Mouse (Mus musculus): ENCODE results near the gene Msh5.
"Not testable (repeated sequence)": the region's sequence is repeated elsewhere in the genome, so short reads cannot be mapped to it uniquely, and the experiment has no call there.

Gene Msh5

DNA sequence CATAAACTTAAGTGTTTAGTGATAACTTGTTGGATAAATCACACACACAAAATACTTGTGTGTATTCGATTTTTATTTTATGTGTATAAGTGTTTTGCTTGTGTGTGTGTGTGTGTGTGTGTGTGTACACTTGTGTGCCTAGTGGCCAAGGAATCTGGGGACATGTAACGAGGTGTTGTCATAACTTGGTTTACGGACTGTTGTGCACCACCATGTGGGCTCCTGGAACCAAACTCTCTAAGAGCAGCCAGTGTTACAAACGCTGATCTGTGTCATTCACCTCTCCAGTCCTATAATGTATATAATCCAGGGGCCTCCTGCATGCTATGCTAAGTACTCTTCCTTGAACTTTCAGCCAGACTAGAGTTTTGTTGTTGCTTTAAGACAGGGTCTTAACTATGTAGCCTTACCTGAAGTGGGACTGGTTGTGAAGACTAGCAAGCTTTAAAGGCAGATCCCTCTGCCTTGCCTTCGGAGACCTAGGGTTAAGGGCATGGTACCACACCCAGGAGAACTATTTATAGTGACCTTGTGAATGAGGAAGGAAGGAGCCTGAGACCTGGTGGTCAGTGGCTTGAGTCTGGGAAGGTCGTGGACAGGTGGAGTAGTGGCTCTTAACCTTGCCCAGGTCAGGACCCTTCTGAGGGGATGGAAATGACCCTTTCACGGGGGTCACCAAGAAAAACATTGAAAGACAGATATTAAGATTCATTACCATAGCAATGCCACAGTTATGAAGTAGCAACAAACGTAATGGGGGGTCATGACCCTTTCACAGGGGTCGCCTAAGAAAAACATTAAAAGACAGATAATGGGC is 43.3 kb downstream of the Msh5 start:
- DNase-seq (ENCODE audit: low spot score in 2 of 2): no peak

GRCm38 (mm10) chr17:35002153-35002865 is 44.2 kb downstream of the Msh5 start:
- no peak for DNase-seq (ENCODE audit: low spot score in 2 of 2)

- peak; percentile 62 to 66 for DNase-seq (ENCODE audit: low spot score in 2 of 2)
Measured at GRCm38 (mm10) chr17:35001452-35002152, 44.9 kb downstream of the Msh5 start.

DNA sequence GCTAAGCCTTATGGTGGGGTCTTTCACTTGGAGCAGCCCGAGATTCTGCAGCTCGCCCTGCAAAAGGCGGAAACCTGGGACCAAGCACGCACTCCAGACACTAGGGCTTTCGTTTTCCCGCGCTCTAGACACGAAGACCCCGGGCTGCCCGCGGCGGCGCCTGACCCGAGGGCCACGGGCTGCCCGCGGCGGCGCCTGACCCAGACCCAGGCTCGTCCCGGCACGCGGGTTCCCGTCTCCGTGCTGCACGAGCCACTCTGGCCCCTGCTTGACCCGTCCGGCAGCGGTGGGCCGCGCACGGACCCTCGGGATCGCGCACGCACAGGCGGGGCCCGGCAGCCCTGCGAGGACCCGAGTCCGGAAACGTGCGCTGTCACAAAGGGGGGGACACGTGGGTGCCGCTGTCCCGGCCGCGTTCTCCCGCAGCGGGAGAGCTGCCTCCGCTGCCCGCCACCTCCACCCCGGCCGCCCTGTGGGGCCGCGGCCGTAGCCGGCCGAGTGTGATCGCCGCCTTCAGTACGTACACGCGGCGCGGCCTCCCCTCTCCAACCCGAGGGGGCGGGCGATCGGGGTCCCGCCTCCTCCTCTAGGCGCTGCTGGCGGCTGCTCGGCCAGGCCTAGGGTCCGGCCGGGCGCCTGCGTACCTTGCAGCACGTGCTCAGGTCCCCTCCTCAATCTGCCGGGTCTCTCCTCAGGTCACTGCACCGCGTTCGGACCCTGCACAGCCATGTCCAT is 45.7 kb downstream of the Msh5 start, which contains the start of gene Vars:
Vars (plus strand) TSS at position 271 of the 735 bp plus-strand sequence.
- peak; percentile 78 to 80 for DNase-seq (ENCODE audit: low spot score in 2 of 2)

DNA sequence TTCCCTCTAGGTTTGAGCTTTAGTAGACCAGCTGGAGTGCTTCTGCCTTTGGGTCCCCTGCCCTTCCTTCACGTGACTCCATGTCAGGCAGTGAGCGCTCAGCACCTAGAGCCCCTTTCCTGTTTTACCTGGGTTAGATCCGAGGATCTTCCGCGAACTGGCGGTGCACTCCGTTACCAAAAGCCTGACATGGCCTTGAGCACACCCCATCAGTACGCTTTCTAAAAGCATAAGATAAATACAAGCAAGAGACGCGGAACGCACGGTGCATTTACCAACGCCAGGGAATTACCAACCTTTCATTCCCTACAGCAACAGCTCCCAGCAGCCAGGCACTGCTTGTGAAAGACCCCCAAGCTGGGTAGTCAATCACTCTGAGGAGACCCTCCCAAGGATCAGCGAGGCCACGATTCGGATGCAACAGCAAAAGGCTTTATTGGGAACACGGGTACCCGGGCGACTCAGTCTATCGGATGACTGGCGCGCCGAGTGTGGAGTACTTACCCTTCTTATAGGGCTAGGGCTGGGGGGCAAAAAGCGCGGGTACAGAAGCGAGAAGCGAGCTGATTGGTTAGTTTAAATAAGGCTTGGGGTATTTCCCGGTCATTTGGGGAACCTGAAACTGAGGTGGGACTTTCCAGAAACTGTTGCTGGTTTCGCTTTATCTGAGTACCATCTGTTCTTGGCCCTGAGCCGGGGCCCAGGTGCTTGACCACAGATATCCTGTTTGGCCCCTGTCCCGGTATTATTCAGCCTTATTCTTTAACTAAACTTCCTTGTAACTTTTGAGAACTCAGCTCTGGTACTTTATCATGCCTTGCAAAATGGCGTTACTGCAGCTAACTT is 46.5 kb downstream of the Msh5 start:
- DNase-seq (ENCODE audit: low spot score in 2 of 2): peak; percentile 73 to 78

DNA sequence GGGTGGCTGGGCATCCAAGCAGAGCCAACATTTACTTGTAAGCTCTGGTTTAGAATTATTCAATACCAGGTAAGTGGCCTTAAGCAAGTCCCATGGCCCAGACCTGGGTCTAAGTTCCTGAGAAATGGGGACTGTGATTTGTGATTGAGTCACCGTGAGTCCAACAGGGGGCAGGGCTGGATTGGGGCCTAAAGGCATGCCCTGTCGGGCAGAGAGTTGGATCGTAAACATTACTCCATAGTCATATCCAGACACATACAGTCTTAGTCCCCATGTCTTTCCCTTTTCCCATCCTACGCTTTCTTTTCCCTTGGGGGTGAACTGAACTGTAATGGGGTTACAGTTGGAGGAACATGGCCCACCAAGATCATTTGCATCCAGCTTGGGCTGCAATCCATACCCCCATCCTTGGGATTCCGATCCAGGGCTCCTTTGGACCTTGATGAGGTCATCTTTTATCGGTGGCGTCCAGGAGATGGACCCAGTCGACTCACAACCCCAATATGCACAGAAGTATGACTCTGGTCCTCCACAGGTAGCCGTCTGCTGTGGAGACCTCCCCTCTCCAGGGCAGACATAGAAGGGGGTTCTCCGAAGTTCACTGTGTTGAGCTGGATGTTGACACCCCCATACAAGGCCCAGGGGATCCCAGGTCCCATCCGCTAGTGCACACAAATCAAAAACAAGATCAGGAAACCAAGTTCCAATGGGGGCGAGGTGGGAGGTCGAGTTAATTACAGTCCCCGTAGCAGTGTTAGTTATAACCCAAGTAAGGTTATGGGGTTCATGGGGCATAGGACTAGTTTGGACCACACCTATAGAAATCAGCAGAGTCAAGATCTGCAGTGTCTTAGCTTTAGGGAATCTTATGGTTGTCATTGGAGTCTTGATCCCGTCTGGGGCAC is 47.8 kb downstream of the Msh5 start:
- DNase-seq (ENCODE audit: low spot score in 2 of 2): no peak

GRCm38 (mm10) chr17:34997142-34997483 is 49.4 kb downstream of the Msh5 start:
- no peak for DNase-seq (ENCODE audit: low spot score in 2 of 2)

DNA sequence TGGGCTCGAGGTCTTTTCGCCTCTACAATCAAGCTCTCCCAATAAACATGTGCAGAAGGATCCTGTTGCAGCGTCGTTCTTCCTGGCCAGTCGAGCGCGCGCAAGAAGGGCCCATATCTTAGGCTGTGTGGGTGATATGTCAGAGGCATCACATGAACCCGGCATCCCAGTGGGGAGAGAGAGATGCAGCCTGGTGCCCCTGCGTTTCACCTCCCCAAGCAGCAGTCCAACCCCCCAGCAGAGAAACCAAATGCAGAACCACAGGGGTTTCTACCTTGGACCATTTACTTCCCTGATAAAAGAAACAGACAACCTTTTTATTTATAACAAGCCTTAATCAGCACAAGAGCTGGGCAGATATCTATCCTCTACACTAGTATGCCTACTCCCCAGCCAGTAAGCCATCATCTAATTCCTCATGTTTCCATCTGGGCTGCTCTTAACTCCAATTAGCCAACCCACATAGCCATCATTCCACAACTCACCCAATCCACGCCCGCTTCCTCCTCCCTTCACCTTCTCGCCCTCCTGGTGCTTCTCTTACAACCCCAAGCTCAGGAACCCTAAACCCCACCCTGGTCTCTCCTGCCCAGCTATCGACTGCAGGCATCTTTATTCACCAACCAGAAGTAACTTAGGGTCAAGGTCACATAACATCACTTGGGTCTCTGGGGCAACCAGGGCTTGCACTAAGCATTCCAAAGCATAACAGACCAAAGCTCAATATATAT is 50.0 kb downstream of the Msh5 start:
- no peak for DNase-seq (ENCODE audit: low spot score in 2 of 2)

GRCm38 (mm10) chr17:34995927-34996326 is 50.6 kb downstream of the Msh5 start:
- DNase-seq (ENCODE audit: low spot score in 2 of 2): not testable (repeated sequence)

- not testable (repeated sequence) for DNase-seq (ENCODE audit: low spot score in 2 of 2)
Measured at GRCm38 (mm10) chr17:34995192-34995591, 51.4 kb downstream of the Msh5 start.

DNA sequence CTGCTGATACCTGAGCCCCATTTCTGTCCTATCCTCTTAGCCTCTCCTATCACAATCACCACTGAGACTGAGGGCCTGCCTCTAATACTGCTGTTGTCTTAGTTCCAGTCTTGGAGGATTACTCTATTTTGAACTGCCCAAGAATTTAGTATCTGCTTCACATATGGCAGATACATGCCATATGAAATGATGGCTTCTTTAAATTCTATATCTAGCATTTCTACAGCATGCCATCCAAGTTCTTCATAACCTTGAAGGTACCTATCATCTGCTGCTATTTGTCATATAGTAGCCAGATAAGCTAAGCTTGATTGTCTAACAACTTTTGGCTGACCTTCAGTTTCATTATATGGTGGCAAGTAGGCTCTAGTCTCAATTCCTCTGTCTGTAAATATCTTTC is 51.8 kb downstream of the Msh5 start:
- DNase-seq (ENCODE audit: low spot score in 2 of 2): no peak

GRCm38 (mm10) chr17:34984218-34984617 is 62.3 kb downstream of the Msh5 start:
- DNase-seq (ENCODE audit: low spot score in 2 of 2): no peak

DNA sequence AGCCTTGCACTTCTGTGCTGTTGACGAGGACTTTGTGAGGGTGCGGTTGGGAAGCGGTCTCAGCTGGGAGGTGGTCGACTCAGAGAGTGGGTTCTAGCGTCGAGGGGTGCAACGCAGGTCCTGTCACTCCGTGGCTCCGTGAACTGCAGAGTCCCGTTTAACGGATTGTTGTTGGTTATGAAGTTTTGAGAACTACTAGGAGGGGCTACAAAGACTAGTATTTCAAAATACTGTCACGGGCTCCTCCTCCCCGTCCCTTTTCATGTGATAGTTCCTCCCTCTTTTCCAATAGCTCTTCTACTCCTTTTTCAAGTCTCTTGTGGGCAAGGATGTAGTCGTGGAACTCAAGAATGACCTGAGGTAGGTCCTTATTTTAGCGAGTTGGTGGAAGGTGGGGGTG is 64.2 kb downstream of the Msh5 start:
- DNase-seq (ENCODE audit: low spot score in 2 of 2): no peak

DNA sequence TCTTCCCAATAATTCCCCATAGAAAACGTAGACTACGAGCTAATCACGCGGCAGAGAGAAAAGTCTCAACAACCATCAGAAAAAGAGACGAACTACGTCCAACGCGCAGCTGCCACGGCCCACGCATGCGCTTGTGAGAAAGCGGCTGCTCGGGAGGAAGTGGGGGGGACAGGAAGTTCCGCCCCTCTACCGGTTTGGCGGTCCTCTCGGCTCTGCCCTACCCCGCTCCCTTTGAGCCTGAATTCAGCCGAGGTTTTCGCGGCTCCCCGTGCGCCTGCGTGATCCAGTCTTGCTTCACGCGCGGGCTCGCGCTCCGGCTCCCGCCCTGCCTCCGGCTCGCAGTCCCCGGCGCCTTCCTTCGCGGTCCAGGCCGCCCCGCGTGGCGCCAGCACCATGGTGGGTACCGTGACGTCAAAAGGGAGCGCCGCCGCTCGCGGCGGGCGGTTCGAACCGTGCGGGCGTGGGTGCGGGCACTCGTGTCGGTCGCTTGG is 64.8 kb downstream of the Msh5 start, which contains the start of gene Lsm2:
Lsm2 (plus strand) TSS at position 173 of the 491 bp plus-strand sequence.
- peak; percentile 92 for DNase-seq (ENCODE audit: low spot score in 2 of 2)

DNA sequence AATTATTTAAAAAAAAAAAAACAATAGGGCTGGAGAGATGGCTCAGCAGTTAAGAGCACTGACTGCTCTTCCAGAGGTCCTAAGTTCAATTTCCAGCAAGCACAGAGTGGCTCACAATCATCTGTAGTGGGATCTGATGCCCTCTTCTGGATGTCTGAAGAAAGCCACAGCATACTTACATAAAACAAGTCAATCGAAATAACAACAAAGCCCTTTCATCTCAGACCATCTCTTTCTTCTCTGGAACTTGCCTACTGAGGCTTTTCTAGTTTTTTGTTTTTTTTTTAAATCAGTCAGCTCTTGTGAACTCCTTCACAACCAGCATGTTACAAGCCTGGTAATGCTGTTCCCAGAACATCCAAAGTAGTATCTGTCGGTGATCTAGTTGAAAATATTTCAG is 65.9 kb downstream of the Msh5 start:
- peak; percentile 33 to 52 for DNase-seq (ENCODE audit: low spot score in 2 of 2)

GRCm38 (mm10) chr17:34979631-34980030 is 66.9 kb downstream of the Msh5 start:
- DNase-seq (ENCODE audit: low spot score in 2 of 2): no peak

Measured in spleen, postnatal 36 days (tissue).